Mouse (Mus musculus) ES-E14 (cell line): ENCODE data around the gene Cdh18.

Source experiments
- HCFC1 ChIP-seq: IDR thresholded peaks from 2 replicates; pipeline ENCODE4 v1.6.1; 2012; ENCODE audit warnings: low read length, inconsistent platforms, borderline replicate concordance; ENCODE audit not compliant: insufficient read depth
- MAFK ChIP-seq: IDR thresholded peaks from 2 replicates; pipeline ENCODE4 v1.6.1; 2014; ENCODE audit warnings: mild to moderate bottlenecking, low read depth, low read length, inconsistent platforms; ENCODE audit not compliant: insufficient read depth
- ZNF384 ChIP-seq: IDR thresholded peaks from 2 replicates; pipeline ENCODE4 v1.6.1; 2012; ENCODE audit warnings: low read depth, low read length, inconsistent platforms

DNA sequence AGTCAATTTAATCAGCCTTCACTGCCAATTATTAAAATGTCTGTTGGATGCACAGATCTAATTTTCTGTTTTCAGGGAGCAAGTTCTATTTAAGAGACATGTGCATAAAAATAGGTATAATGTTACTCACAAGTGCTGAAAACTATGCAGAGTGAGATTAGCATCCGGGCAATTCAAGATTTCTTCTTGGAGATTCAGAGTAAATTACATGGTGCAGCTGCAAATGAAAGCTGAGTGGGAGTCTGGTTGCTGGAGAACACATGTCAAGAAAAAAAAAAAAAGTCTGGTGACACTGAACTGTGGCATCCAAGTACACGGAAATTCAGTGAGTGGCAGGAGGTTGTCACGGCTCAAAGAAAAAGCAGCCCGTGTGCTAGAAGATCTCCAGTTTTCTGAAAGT, 348.9 kb downstream of the Cdh18 start:
- no peak for TF ChIP-seq ZNF384
- no peak for TF ChIP-seq HCFC1
- no peak for TF ChIP-seq MAFK
